Mouse (Mus musculus) hindbrain, postnatal 0 days (tissue): Measurements from ENCODE around the gene Ap5z1. TPM values are rescaled to one million over a fixed set of nuclear protein-coding genes. Genes with fewer than 3 reads are reported as not detected.

Source experiments
- ATAC-seq: fragments of 200-750 bp; cut with Nextera tagmentation; 2 replicates; pipeline ENCODE4 v1.8.0; 2017; ENCODE audit warnings: mild to moderate bottlenecking, moderate TSS enrichment, moderate library complexity
- DNase-seq: peaks from one replicate; pipeline ENCODE4 v3.0.0-alpha.2; 2015; ENCODE audit warnings: low spot score
- H3K27ac ChIP-seq: fragments of 300-500 bp; sonication (generic); 2 replicates; pipeline ENCODE4 v1.5.1; 2014; ENCODE audit warnings: mild to moderate bottlenecking
- H3K27me3 ChIP-seq: fragments of 300-500 bp; sonication (generic); 2 replicates; pipeline ENCODE4 v1.6.1; 2014; ENCODE audit warnings: low read length, mixed read lengths; ENCODE audit not compliant: insufficient read depth
- H3K36me3 ChIP-seq: fragments of 300-500 bp; sonication (generic); 2 replicates; pipeline ENCODE4 v1.6.1; 2014; ENCODE audit warnings: low read length, mixed read lengths; ENCODE audit not compliant: insufficient read depth
- H3K4me1 ChIP-seq: fragments of 300-500 bp; sonication (generic); 2 replicates; pipeline ENCODE4 v1.6.1; 2014; ENCODE audit warnings: antibody characterized with exemption, low read length, mixed read lengths; ENCODE audit not compliant: insufficient read depth
- H3K4me2 ChIP-seq: fragments of 300-500 bp; sonication (generic); 2 replicates; pipeline ENCODE4 v1.6.1; 2014; ENCODE audit warnings: low read depth, mild to moderate bottlenecking, low read length, moderate library complexity, mixed read lengths
- H3K4me3 ChIP-seq: fragments of 300-500 bp; sonication (generic); 2 replicates; pipeline ENCODE4 v1.5.1; 2014; ENCODE audit warnings: low read length
- H3K9ac ChIP-seq: fragments of 300-500 bp; sonication (generic); replicated peaks from 2 replicates; pipeline ENCODE4 v1.6.1; 2014; ENCODE audit warnings: mild to moderate bottlenecking, low read length, moderate library complexity, mixed read lengths
- H3K9me3 ChIP-seq: fragments of 300-500 bp; sonication (generic); 2 replicates; pipeline ENCODE4 v1.6.1; 2016; ENCODE audit warnings: low read length, mixed read lengths
- CTCF ChIP-seq: IDR thresholded peaks from 2 replicates; pipeline ENCODE4 v1.5.1; 2016; ENCODE audit warnings: antibody characterized with exemption, control low read depth, low read depth
- WGBS: fragments of 180-500 bp; shearing (Covaris S2); extraction: QIAGEN DNeasy Blood & Tissue Kit; methylation state at CpG from one replicate; pipeline ENCODE4 v1.1.7; 2014; 5-methylcytosine and 5-hydroxymethylcytosine counted together
- polyA plus RNA-seq: library from polyadenylated mRNA; unstranded; fragments of >200 nt; fragmentation: Nextera tagmentation; extraction: Ambion mirVana; gene quantifications from 2 replicates; pipeline ENCODE4 v1.2.1, GENCODE M21; 2015
- total RNA-seq: library from RNA; depleted of rRNA; stranded (reverse); fragments of >200 nt; gene quantifications from 2 replicates; pipeline ENCODE4 v1.2.3, GENCODE M21; 2014

The Ap5z1 gene
- total and polyA plus RNA-seq, 2 experiments from 2014 or later: 7.5 to 22.1 TPM

- no peak overlapping the region for H3K4me2 ChIP-seq
- ATAC-seq: no peak
- peaks cover 4% of the 10 kb centered on the region for H3K4me1 ChIP-seq
- H3K9ac ChIP-seq: no peak overlapping the region
- TF ChIP-seq CTCF: no peak
- no peak for DNase-seq
- H3K4me3 ChIP-seq: no peak overlapping the region
- H3K27me3 ChIP-seq: no peaks in the 10 kb centered on the region
- H3K27ac ChIP-seq: no peak overlapping the region
- peaks cover 15% of the 10 kb centered on the region for H3K36me3 ChIP-seq
- WGBS: 82% methylated on average over 16 of the region's 16 CpGs
- H3K9me3 ChIP-seq: no peaks in the 10 kb centered on the region
These were observed 25.3 kb upstream of the Ap5z1 start for GRCm38 (mm10) chr5:142438380-142438938.

- WGBS: 10% methylated on average over 12 of the region's 12 CpGs
- H3K9ac ChIP-seq: no peak overlapping the region
- H3K4me3 ChIP-seq: peak overlapping the region; percentile 23
- no peak for DNase-seq
- ATAC-seq: peak; percentile 83
- no peaks in the 10 kb centered on the region for H3K9me3 ChIP-seq
- H3K36me3 ChIP-seq: peaks cover 15% of the 10 kb centered on the region
- H3K27me3 ChIP-seq: no peaks in the 10 kb centered on the region
- peak overlapping the region; percentile 57 for H3K4me2 ChIP-seq
- H3K27ac ChIP-seq: peak overlapping the region; percentile 27; the same call in 1 of the 2 replicates
- peaks cover 4% of the 10 kb centered on the region for H3K4me1 ChIP-seq
- no peak for TF ChIP-seq CTCF
These were observed 23.8 kb upstream of the Ap5z1 start for GRCm38 (mm10) chr5:142439911-142440432.

- H3K9me3 ChIP-seq: no peaks in the 10 kb centered on the region
- H3K4me1 ChIP-seq: peaks cover 10% of the 10 kb centered on the region
- H3K36me3 ChIP-seq: peaks cover 13% of the 10 kb centered on the region
- peak overlapping the region; percentile 57 for H3K4me2 ChIP-seq
- ATAC-seq (peak; percentile 88), DNase-seq (peak; percentile 75)
- H3K27me3 ChIP-seq: no peaks in the 10 kb centered on the region
- no peak for TF ChIP-seq CTCF
- 3% methylated on average over 19 of the region's 19 CpGs for WGBS
- H3K4me3 ChIP-seq: peak overlapping the region; percentile 23
- no peak overlapping the region; the same call in 1 of the 2 replicates for H3K9ac ChIP-seq
- peak overlapping the region; percentile 27 for H3K27ac ChIP-seq
These were observed 23.1 kb upstream of the Ap5z1 start for GRCm38 (mm10) chr5:142440451-142441147.

GRCm38 (mm10) chr5:142441332-142442044 lies 22.3 kb upstream of the Ap5z1 start:
- H3K9ac ChIP-seq: no peak overlapping the region
- H3K4me3 ChIP-seq: no peak overlapping the region
- DNase-seq (no peak), ATAC-seq (no peak)
- no peaks in the 10 kb centered on the region for H3K9me3 ChIP-seq
- 52% methylated on average over 22 of the region's 22 CpGs for WGBS
- H3K27ac ChIP-seq: peak overlapping the region; percentile 27
- H3K27me3 ChIP-seq: no peaks in the 10 kb centered on the region
- peak overlapping the region; percentile 57; the same call in 1 of the 2 replicates for H3K4me2 ChIP-seq
- peaks cover 13% of the 10 kb centered on the region for H3K4me1 ChIP-seq
- H3K36me3 ChIP-seq: 0 out of 2 replicates have a peak, but pooled peaks cover 4% of the 10 kb centered on the region
- TF ChIP-seq CTCF: no peak

- Histone ChIP-seq H3K4me1 (peaks cover 13% of the 10 kb centered on the region), H3K9ac (no peak overlapping the region), H3K4me2 (no peak overlapping the region), H3K36me3 (0 out of 2 replicates have a peak, but pooled peaks cover 4% of the 10 kb centered on the region), H3K9me3 (no peaks in the 10 kb centered on the region), H3K27me3 (no peaks in the 10 kb centered on the region), H3K27ac (no peak overlapping the region), H3K4me3 (no peak overlapping the region)
- TF ChIP-seq CTCF: no peak
- WGBS: 77% methylated on average over 7 of the region's 7 CpGs
- DNase-seq (no peak), ATAC-seq (no peak)
These were observed 21.7 kb upstream of the Ap5z1 start for GRCm38 (mm10) chr5:142442045-142442440.

- no peak overlapping the region for H3K9ac ChIP-seq
- WGBS: 60% methylated on average over 15 of the region's 15 CpGs
- no peak overlapping the region for H3K4me3 ChIP-seq
These were observed 20.2 kb upstream of the Ap5z1 start for GRCm38 (mm10) chr5:142443514-142443913.

More at GRCm38 (mm10) chr5:142443514-142443913, 20.2 kb upstream of the Ap5z1 start:
- ATAC-seq: no peak
- H3K4me1 ChIP-seq: peaks cover 20% of the 10 kb centered on the region
- H3K27ac ChIP-seq: no peak overlapping the region
- no peaks in the 10 kb centered on the region for H3K27me3 ChIP-seq
- H3K4me2 ChIP-seq: no peak overlapping the region
- no peak for TF ChIP-seq CTCF
- no peaks in the 10 kb centered on the region for H3K36me3 ChIP-seq
- no peak for DNase-seq
- H3K9me3 ChIP-seq: no peaks in the 10 kb centered on the region
